Mouse (Mus musculus): ENCODE results near the gene Dhrs7b. TPM values are rescaled to one million over a fixed set of nuclear protein-coding genes. Genes with fewer than 3 reads are reported as not detected.
"Not testable (repeated sequence)": the region's sequence is repeated elsewhere in the genome, so short reads cannot be mapped to it uniquely, and the experiment has no call there.

The Dhrs7b gene
- polyA plus RNA-seq, 1 experiment from 2014 or later: 32.2 TPM

DNA sequence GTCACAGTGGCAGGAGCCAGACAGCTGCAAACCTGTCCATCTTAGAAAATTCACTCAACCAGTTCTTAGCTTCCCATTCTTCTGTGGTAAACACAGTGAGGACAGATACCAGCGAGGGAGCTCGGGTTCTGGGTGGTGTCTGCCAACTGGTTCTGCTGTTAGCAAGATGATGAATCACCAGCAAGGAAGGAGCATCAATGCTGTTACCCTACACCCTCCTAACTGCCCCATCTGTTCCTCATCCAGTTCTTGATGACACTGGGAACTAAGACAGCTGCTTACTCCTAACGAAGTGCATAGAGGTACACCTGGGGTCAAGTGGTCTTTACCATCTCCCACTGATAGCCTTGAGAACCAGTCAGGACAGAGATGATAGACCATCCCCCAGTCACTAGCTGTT lies 26.2 kb downstream of the Dhrs7b start:
- H3K9ac ChIP-seq: no peak overlapping the region
- 85% methylated on average over 3 of the region's 3 CpGs for WGBS
- H3K9me3 ChIP-seq: no peaks in the 10 kb centered on the region
- H3K4me2 ChIP-seq: no peak overlapping the region
- H3K4me3 ChIP-seq: no peak overlapping the region
- no peak for ATAC-seq (replicated peaks)
- H3K36me3 ChIP-seq (replicated peaks): peaks cover 15% of the 10 kb centered on the region
- H3K27me3 ChIP-seq (replicated peaks): no peaks in the 10 kb centered on the region
- no peaks in the 10 kb centered on the region for H3K4me1 ChIP-seq
- no peak overlapping the region for H3K27ac ChIP-seq

GRCm38 (mm10) chr11:60861993-60862392 lies 31.6 kb downstream of the Dhrs7b start:
- Histone ChIP-seq H3K27ac (no peak overlapping the region), H3K4me3 (no peak overlapping the region), H3K9me3 (no peaks in the 10 kb centered on the region), H3K9ac (no peak overlapping the region), H3K4me2 (no peak overlapping the region), H3K4me1 (no peaks in the 10 kb centered on the region), H3K27me3 (replicated peaks) (no peaks in the 10 kb centered on the region), H3K36me3 (replicated peaks) (peaks cover 10% of the 10 kb centered on the region; the same call in 1 of the 2 replicates)
- ATAC-seq (replicated peaks): no peak
- WGBS: 94% methylated on average over 3 of the region's 3 CpGs

GRCm38 (mm10) chr11:60863196-60863595 lies 32.8 kb downstream of the Dhrs7b start:
- H3K9ac ChIP-seq: no peak overlapping the region
- H3K27ac ChIP-seq: no peak overlapping the region
- ATAC-seq (replicated peaks): no peak
- no peak overlapping the region for H3K4me3 ChIP-seq
- H3K36me3 ChIP-seq (replicated peaks): peaks cover 10% of the 10 kb centered on the region; the same call in 1 of the 2 replicates
- H3K9me3 ChIP-seq: no peaks in the 10 kb centered on the region
- WGBS: 87% methylated on average over 4 of the region's 4 CpGs
- H3K4me1 ChIP-seq: no peaks in the 10 kb centered on the region
- H3K4me2 ChIP-seq: no peak overlapping the region
- H3K27me3 ChIP-seq (replicated peaks): no peaks in the 10 kb centered on the region

DNA sequence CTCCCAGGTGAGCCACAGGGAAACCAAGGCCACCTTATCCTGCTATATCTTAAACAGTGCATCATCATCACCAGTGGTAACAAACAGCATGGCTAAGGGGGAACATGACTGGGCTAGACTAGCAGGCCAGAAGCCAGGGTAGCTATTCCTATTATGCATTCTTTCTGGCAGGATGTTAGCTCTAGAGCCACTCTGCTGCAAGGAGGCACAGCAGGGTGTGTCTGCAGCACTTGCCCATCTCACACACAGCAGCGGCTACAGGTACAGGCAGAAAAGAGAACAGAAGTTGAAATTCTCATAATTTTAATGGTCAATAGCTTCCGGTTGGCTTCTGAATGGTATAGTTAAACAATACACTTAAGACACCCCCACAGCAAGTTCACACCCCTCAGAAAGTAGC lies 33.7 kb downstream of the Dhrs7b start:
- Histone ChIP-seq H3K4me2 (no peak overlapping the region), H3K27ac (no peak overlapping the region), H3K9me3 (no peaks in the 10 kb centered on the region), H3K9ac (no peak overlapping the region), H3K4me3 (no peak overlapping the region), H3K36me3 (replicated peaks) (peaks cover 7% of the 10 kb centered on the region; the same call in 1 of the 2 replicates), H3K4me1 (no peaks in the 10 kb centered on the region), H3K27me3 (replicated peaks) (no peaks in the 10 kb centered on the region)
- ATAC-seq (replicated peaks): no peak
- 87% methylated on average over 2 of the region's 2 CpGs for WGBS

GRCm38 (mm10) chr11:60864916-60865315 lies 34.5 kb downstream of the Dhrs7b start:
- no peak overlapping the region for H3K27ac ChIP-seq
- H3K9me3 ChIP-seq: no peaks in the 10 kb centered on the region
- H3K4me3 ChIP-seq: no peak overlapping the region
- WGBS: 90% methylated on average over 14 of the region's 14 CpGs
- H3K36me3 ChIP-seq (replicated peaks): peaks cover 7% of the 10 kb centered on the region; the same call in 1 of the 2 replicates
- no peaks in the 10 kb centered on the region for H3K27me3 ChIP-seq (replicated peaks)
- H3K4me1 ChIP-seq: no peaks in the 10 kb centered on the region
- no peak overlapping the region for H3K4me2 ChIP-seq
- ATAC-seq (replicated peaks): no peak
- H3K9ac ChIP-seq: no peak overlapping the region

DNA sequence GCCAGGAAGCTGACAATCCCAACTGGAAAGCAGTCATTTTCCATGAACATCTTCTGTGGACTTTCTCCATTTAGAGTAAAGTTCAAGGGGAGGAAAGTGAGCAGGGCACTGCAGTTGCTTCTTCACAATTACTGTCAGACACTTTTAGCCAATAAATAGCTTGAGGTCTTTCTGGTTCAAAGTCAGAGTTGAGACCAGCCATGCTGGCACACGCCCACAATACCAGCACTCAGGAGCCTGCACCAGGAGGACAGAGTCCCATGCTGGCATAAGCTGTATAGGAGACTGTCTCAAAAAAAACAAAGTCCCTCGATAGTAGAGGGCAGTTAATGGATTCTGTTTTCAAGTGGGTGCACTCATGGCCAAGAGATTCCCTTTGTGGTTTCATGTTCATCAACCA lies 35.6 kb downstream of the Dhrs7b start:
- Histone ChIP-seq H3K4me3 (no peak overlapping the region), H3K27ac (no peak overlapping the region), H3K9ac (no peak overlapping the region), H3K4me2 (no peak overlapping the region), H3K36me3 (replicated peaks) (peaks cover 7% of the 10 kb centered on the region; the same call in 1 of the 2 replicates), H3K9me3 (no peaks in the 10 kb centered on the region), H3K27me3 (replicated peaks) (no peaks in the 10 kb centered on the region), H3K4me1 (no peaks in the 10 kb centered on the region)
- WGBS: 68% methylated on average over 2 of the region's 2 CpGs
- no peak for ATAC-seq (replicated peaks)

DNA sequence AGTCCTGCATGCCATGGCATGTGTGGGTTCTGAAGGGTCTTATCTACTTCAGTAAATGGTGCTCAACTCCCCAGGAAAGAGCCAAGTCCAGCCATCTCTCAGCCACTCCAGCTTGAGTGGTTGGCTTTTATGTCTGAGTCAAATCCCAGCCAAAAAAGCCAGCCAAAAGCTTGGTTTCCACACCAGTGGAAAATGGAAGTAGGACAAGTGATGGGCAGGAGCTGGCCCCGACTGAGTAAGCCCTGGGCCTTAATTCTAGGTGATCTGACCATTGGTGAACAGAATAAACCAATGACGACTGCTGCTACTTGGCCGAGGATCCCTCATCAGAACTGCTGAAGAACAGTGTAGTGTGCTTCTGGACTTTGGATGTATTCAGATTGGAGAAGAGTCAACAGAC lies 37.0 kb downstream of the Dhrs7b start:
- H3K27ac ChIP-seq: no peak overlapping the region
- H3K27me3 ChIP-seq (replicated peaks): no peaks in the 10 kb centered on the region
- H3K4me1 ChIP-seq: no peaks in the 10 kb centered on the region
- H3K9me3 ChIP-seq: no peaks in the 10 kb centered on the region
- H3K36me3 ChIP-seq (replicated peaks): peaks cover 7% of the 10 kb centered on the region; the same call in 1 of the 2 replicates
- H3K4me3 ChIP-seq: no peak overlapping the region
- WGBS: 92% methylated on average over 3 of the region's 3 CpGs
- no peak overlapping the region for H3K4me2 ChIP-seq
- no peak overlapping the region for H3K9ac ChIP-seq
- ATAC-seq (replicated peaks): no peak

- no peak overlapping the region for H3K9ac ChIP-seq
- no peaks in the 10 kb centered on the region; the same call in 1 of the 2 replicates for H3K4me1 ChIP-seq
- H3K27ac ChIP-seq: no peak overlapping the region
- no peaks in the 10 kb centered on the region for H3K9me3 ChIP-seq
- peaks cover 7% of the 10 kb centered on the region; the same call in 1 of the 2 replicates for H3K36me3 ChIP-seq (replicated peaks)
- no peak overlapping the region for H3K4me2 ChIP-seq
- WGBS: 60% methylated on average over 8 of the region's 8 CpGs
- H3K4me3 ChIP-seq: no peak overlapping the region
- ATAC-seq (replicated peaks): no peak
- no peaks in the 10 kb centered on the region for H3K27me3 ChIP-seq (replicated peaks)
Measured at GRCm38 (mm10) chr11:60867904-60868303, 37.5 kb downstream of the Dhrs7b start.

DNA sequence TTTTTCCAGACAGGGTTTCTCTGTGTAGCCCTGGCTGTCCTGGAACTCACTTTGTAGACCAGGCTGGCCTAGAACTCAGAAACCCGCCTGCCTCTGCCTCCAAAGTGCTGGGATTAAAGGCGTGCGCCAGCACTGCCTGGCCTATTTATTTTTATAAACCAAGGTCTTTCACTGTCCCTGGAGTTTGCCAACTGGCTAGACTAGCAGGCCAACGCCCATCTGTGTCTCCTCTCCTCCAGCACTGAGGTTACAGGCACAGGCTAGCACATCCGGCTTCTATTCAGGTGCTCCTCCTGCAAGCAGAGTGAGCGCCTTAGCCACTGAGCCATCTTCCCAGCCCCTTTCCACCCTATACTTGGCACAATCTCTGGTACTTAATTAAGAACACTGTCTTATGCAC lies 39.0 kb downstream of the Dhrs7b start:
- H3K9me3 ChIP-seq; ATAC-seq (replicated peaks); H3K4me2 ChIP-seq; H3K9ac ChIP-seq; H3K4me1 ChIP-seq; H3K27ac ChIP-seq; H3K36me3 ChIP-seq (replicated peaks); H3K27me3 ChIP-seq (replicated peaks); H3K4me3 ChIP-seq: not testable (repeated sequence)
- 98% methylated on average over 6 of the region's 6 CpGs for WGBS

DNA sequence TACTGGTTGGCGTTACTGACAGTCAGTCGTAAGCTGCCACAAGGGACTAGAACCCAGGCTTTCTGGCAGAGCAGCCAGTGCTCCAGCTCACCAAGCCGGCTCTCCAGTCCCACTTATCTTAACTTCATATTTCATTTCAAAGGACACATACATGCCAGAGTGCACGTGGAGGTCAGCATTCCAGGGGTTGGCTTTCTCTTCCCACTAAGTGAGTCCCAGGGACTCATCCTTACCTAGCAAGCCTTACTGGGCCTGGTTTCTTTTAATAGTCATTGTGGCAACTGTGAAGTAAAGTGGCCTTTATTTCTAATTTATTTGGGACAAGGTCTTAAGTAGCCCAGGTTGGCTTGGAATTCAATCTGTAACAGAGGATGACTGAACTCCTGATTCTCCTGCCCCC lies 41.0 kb downstream of the Dhrs7b start:
- no peaks in the 10 kb centered on the region for H3K27me3 ChIP-seq (replicated peaks)
- no peak overlapping the region for H3K4me3 ChIP-seq
- H3K4me1 ChIP-seq: peaks cover 23% of the 10 kb centered on the region
- H3K9me3 ChIP-seq: no peaks in the 10 kb centered on the region
- no peak for ATAC-seq (replicated peaks)
- no peak overlapping the region for H3K4me2 ChIP-seq
- 91% methylated on average over 4 of the region's 4 CpGs for WGBS
- H3K27ac ChIP-seq: no peak overlapping the region
- no peaks in the 10 kb centered on the region for H3K36me3 ChIP-seq (replicated peaks)
- no peak overlapping the region for H3K9ac ChIP-seq

GRCm38 (mm10) chr11:60873101-60873500 lies 42.7 kb downstream of the Dhrs7b start:
- no peak for ATAC-seq (replicated peaks)
- H3K4me2 ChIP-seq: no peak overlapping the region
- H3K27me3 ChIP-seq (replicated peaks): no peaks in the 10 kb centered on the region
- H3K36me3 ChIP-seq (replicated peaks): no peaks in the 10 kb centered on the region
- WGBS: 87% methylated on average over 6 of the region's 6 CpGs
- H3K27ac ChIP-seq: 0 out of 2 replicates have a peak overlapping the region, but pooled peaks have one; percentile 29
- H3K9ac ChIP-seq: no peak overlapping the region
- no peak overlapping the region for H3K4me3 ChIP-seq
- H3K4me1 ChIP-seq: peaks cover 38% of the 10 kb centered on the region
- H3K9me3 ChIP-seq: no peaks in the 10 kb centered on the region

DNA sequence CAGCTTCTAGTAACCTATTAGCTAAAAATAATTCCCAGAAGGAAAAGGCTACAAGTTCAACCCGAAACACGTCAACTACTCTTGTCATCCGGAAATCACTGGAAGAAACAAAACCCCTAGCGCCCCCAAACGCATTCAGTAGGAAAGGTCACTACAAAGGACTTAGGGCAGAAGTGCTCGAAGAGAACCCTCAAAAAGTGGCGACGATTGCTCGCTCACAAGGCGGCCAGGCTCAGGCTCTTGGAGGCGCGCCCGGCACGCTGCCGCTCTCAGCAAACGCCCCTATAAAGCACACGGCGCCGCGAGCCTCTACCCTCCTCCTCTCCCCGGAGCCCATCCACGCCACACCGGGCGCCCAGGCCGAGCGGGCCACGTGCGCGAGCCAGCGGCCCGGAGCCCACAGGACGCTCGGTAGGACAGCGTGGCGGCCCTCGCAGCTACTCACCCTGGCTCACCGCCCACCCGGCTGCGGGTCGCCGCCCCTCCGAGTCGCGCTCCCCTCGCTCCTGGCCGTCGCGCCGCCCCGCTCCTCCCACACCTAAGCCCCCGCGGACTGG lies 47.7 kb downstream of the Dhrs7b start:
- peak; percentile 80 for ATAC-seq (replicated peaks)
- H3K9ac ChIP-seq: peak overlapping the region; percentile 90
- H3K27ac ChIP-seq: peak overlapping the region; percentile 93
- H3K36me3 ChIP-seq (replicated peaks): no peaks in the 10 kb centered on the region
- WGBS: 1% methylated on average over 46 of the region's 52 CpGs
- peak overlapping the region; percentile 97 for H3K4me3 ChIP-seq
- H3K9me3 ChIP-seq: no peaks in the 10 kb centered on the region
- H3K4me1 ChIP-seq: peaks cover 48% of the 10 kb centered on the region
- peak overlapping the region; percentile 81 for H3K4me2 ChIP-seq
- H3K27me3 ChIP-seq (replicated peaks): no peaks in the 10 kb centered on the region

GRCm38 (mm10) chr11:60878675-60879294 lies 48.4 kb downstream of the Dhrs7b start, which contains the start of gene Tmem11:
Gene Tmem11 (minus strand): TSS chr11:60879272.
- Histone ChIP-seq H3K4me3 (peak within 1 kb of the TSS; percentile 97), H3K4me2 (peak within 1 kb of the TSS; percentile 81), H3K9ac (peak within 1 kb of the TSS; percentile 90), H3K9me3 (no peaks in the 10 kb centered on the region), H3K27ac (peak within 1 kb of the TSS; percentile 93), H3K36me3 (replicated peaks) (no peaks in the 10 kb centered on the region), H3K4me1 (peaks cover 48% of the 10 kb centered on the region), H3K27me3 (replicated peaks) (no peaks in the 10 kb centered on the region)
- peak; percentile 99 for ATAC-seq (replicated peaks)
- under 1% methylated on average over 60 of the region's 62 CpGs for WGBS

Data from midbrain, embryonic 15.5 days (tissue).